Mouse (Mus musculus) kidney, adult 8-10 months (tissue): ENCODE results near the gene Exoc6b.
A peak's percentile ranks its signal among the peaks of the same experiment; 100 is the strongest.

ENCODE experiments used
- DNase-seq, 2 experiments: peaks; one replicate each; pipeline ENCODE4 v3.0.0; 2022

Gene Exoc6b

DNA sequence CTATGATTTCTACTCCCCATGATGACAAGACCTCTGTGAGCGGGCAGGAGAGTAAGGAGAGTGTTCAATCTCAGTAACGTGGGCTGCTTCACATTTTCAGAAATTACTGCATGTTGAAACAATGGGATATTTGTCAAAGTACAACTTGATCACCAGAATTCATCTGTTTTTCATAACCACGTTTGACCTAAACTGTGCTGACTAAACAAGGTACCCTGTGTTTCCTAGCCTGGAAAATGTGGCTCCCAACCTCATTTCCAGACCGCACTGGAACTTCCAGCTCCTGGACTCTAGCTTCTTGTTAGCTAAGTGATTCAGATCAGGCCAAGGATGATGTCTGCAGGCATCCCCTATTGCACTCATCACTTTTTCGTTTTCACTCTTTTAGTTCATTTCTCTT, 193.4 kb downstream of the Exoc6b start:
- no peak for DNase-seq

DNA sequence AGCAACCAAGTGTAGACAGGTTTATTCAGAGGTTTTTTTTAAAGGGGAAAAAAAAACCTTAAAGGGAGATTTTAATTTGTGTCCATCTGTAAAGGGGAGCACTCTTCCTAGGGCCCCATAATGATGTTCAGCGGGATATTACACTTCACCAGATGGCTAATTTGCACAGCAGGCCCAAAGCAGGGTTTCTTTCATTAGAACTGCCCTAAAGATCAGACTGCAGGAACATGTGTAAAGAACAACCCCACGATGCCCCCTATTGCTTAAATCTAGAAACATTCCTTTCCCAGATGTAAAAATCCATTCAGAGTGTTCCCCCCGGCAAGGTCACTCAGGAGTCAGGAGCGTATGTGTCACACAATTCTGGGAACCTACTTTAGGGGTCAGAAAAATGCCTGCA, 202.2 kb downstream of the Exoc6b start:
- peak in 1 of 2 experiments; percentile 11 for DNase-seq

DNA sequence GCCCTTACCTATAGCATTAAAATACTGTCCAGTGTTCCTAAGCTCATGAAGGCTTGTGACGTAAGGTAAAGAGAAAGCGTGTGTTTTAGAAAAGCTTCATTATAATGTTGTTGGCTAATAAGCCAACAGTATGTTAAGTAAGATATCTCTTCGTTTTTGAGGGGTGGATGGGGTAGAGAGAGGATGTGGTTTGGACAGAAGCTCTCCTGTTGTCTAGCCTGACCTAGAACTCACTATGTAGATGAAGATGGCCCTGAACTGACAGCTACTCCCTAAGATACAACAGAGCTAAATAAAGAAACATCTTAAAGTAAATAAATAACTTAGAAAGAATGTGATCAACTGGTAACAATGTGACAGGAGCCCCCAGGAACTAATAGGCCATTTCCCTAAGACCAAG, 204.7 kb downstream of the Exoc6b start:
- no peak for DNase-seq

DNA sequence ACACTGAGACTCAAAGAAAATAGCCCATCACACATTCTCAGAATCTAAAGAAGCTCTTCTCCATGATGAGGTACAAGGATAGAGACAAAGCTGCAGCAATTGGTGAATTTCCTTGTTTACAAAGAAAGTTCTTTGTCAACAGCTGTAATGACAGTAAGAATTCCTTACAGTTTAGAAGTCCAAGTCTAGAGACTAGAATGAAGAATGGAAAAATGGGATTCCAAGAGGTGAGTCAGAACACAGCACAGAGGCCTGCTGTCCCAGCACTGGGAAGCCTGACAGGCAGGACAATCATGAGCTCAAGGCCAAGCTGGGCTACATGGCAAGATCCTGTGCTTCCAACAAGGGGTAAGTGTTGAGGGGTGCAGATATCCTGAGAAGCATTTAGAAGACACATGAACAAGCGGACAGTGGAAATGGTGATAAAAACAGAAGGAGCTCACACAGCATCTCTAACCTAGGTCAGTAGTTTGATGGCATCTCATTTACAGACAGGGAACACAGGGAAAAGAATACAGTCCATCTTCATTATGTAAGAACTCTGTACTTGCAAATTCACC, 205.4 kb downstream of the Exoc6b start:
- no peak for DNase-seq

DNA sequence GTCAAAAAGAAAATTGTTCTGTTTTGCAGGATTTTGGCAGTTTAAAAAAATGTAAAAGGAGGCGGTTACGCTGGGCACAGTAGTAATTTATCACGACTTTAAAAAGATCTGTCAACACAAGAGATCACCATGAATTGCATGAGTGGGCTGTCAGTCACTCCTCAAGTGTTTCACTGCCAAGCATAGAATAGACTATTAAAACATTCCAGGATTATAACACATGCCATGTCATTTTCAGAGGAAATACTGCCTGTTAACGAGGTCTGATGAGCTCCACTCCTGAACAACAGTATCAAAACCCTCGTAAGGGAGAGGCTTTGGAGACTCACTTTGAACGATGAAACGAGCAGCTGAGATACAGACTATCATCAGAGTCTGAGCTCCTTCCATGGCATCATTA, 223.6 kb downstream of the Exoc6b start:
- no peak for DNase-seq

DNA sequence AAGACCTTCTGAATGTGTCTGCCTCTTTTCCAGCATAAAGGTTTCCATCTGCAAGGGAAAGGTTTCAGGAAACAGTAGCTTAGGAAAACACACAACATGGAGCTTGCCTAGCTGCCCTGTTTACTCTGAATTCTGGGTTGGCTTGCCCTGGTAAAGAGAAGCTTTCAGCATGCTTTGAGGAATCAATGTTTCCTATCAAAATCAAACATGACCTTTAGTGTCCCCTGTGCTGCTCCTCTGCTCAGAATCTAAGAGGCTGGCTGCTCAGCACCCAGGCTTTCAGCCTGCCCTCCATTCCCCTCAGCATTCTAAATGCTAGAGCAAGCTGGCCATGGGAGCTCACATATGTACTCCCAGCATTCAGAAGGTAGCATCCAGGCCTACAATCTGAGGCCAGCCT, 228.2 kb downstream of the Exoc6b start:
- DNase-seq = no peak

DNA sequence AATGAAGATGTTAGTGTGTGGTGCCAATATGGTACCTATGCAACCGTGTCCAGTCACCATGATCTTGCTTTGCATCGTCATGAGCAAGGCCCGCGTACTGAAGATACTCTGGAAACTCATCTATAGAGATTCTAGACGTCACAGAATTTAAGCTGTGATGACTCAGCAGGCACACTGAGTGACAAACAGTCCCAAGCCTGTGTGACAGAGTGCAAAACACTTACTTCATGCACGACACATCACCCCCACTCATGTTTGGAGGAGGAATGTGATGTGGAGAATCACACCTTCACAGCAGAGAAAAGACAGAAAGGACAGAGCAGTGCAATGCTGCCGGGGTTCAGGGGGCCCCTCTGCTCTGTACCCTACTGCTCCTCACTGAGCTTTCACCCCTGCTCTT, 261.8 kb downstream of the Exoc6b start:
- no peak for DNase-seq

DNA sequence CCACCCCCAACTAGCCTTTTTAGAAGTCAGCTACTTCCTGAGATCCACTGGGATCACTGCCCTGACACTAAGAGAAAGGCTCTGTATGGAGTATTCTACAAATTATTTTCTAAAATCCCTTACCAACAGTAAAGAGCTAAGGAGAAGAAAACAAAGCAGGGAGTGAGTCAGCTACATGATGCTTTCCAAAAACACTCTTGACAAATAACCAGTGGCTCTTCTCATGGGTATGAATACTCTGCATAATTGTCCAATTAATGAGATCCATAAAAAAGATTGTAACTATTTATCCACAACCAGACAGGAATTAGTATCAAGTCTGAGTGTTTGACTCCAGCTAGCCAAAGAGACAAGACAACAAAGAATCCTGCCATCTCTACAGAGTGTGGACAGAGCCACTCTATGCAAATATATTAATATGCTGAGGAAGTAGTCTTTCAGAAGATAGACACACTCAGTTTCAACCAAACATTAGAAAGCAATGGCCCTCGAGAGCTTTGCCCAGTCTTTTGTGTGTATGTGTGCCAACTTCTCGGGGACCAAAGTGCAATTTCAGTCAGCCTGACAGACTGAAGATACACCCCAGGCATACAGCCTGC, 263.1 kb downstream of the Exoc6b start:
- no peak for DNase-seq

DNA sequence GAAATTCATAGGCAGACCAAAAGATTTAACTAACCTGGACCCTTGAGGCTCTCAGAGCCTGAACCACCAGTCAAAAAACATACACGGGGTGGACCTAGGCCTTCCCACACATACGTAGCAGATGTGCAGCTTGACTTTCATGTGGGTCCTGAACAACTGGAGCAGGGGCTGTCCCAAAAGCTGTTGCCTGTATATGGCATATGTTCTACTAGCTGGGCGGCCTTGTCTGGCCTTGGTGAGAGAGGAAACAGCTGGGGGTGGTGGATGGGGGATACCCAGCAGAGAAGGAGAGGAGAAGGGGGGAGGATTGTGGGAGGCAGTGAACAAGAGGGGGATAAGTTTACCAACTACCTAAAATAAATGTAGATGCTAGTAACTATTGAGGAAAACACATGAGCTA, 270.6 kb downstream of the Exoc6b start:
- DNase-seq = no peak

DNA sequence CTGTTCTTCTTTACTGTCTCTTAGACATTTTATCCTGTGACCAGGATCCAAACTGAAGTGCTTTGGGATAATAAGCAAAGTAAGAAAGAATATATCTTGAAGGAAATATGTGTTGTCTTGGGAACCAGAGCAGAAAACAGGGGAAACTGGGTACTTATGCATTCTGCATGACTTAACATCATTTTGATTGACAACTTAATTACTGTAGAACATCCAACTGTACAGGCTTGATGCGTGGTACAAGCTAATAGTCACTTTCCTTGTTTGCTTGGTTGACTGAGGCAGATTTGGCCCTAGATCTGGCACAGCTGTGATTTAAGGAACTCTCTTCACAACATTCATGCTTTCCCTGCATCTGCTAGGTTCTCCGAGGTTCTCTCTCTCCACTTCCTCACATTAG, 285.3 kb downstream of the Exoc6b start:
- no peak for DNase-seq

DNA sequence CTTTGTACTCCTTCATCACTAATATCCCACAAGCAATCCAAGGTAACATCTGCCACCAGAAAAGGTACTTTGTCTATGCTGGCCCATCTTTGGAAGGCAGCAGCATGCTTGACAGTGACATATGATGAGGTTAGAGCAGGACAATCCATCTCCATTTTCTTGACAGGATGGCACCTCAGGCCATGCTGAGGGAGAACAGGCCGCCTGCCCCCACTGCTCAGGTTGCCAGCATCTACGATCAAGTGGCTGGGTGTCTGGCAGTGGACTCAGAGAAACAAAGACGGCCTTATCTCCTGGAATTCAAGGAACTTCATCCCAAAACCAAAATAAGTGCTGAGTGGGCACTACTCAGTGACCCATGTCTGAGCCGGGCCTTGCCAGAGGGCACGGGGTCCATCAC, 289.3 kb downstream of the Exoc6b start:
- DNase-seq = no peak

DNA sequence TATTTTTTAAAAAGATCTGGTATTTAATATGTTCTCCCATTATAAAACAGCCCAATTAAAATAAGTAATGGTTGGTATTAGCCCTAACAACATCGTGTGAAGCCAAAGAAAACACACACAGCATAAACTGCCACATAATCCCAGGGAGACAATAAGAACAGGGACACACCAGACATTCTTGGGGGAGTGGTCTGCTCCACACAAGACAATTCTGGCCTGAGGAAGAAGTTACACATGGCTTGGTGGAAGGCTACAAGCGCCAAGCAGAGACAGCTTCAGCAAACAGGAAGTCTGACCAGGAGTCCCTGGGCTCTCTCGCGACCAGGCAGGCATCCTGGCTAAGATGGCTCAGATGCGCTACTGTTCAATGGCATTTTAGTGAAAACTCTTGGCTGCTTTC, 290.3 kb downstream of the Exoc6b start:
- peak in 1 of 2 experiments; percentile 2 for DNase-seq

DNA sequence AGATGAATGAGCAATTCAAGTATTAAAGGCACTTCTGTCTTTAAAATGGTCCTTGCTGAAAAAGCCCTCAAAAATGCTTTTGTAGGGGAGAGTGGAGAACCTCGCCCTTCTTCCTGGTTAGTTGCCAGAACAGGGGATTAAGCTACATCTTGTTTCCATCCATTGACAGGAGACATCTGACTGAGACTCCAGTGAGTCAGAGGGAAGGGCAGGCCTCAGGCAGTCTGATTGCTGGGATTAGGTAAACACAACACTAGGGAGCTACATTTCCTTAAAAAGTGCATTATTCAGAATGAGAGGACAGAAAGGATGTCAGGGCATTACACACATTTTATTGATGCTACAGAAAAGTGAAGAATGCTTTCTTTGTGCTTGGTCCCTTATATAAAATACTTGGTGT, 293.4 kb downstream of the Exoc6b start:
- DNase-seq = no peak

DNA sequence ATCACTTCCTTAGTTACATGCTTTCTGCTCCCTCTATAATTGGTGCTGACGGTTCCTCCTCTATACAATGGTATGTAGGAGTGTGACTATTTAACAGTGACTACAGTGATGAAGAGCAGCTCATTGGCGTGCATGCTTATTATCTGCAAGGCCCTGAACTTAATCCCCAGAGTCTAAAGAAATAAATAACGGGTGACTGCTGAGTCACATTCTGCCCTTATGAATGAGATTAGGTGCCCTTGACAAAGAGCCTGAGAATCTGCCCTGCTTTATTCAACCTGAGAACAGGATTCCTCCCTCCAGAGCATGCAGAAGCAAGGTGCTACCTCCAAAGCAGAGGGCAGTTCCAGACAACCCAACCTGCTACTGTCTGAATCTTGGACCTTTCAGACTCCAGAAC, 314.0 kb downstream of the Exoc6b start:
- no peak for DNase-seq

DNA sequence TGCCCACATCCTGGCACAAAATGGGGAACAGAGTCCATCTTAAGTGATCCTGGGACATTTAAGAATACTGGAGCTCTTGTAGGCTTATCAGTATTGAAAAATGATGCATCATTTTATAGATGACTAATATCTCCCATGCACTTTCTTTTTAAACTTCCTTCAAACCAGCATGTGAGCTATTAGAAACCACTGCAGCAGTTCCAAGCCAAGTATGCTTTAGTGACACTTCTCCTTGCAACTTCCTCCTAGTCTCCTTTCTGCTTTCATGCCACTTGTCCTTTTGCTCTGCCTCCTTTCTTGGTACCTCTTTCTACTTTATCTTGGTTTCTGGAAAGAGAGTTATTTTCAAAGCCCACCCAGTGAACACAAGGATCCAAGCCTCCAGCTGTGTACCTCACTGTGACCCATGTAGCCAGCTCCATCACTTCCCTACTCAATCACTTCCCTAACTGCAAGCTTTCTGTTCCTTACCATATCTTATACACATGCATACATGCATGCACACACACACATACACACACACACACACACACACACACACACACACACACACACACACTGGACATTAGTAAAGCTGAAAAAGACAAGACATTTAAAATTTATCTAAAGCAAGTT, 316.4 kb downstream of the Exoc6b start:
- no peak for DNase-seq

DNA sequence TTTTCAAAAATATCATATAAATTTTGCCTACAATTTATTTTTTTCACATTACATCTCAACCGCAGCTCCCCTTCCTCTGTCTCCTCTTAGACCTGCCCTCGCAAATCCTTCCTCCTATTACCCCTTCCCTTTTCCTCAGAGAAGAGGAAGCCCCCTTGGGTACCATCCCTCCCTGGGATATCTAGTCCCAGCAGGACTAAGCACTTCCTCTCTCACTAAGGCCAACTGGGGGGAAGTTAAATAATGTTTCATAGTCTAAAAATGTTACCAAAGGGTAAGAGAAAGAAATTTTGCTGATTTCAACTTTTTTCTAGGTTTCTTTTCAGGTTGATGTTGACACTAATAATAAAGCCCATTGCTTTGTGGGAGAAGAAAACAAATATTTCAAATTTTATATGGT, 317.9 kb downstream of the Exoc6b start:
- no peak for DNase-seq

DNA sequence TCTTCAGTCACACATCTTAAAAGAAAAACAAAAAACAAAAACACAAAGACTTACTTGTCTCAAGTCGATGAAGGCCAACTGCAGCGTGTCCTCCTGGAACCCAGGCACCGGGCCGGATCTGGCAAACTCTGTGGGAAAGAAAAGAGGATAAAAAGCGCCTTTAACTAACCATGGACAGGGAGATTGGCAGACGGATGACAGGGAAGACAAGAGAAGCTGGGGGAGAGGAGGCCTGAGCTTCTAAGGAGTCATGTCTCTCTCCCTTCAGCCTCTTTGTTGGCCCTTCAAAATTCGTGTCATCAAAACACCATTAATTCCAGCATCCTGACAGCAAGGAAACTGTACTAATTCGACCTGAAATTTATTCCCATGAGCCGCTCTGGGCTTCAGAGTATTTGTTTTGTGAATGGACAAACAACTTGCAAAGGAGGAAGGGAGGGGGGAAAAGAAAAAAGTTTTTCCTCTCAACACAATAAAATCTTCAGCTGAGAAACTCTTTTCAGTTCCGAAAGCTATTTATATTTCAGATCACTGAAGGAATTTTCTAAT, 322.4 kb downstream of the Exoc6b start:
- DNase-seq = no peak

DNA sequence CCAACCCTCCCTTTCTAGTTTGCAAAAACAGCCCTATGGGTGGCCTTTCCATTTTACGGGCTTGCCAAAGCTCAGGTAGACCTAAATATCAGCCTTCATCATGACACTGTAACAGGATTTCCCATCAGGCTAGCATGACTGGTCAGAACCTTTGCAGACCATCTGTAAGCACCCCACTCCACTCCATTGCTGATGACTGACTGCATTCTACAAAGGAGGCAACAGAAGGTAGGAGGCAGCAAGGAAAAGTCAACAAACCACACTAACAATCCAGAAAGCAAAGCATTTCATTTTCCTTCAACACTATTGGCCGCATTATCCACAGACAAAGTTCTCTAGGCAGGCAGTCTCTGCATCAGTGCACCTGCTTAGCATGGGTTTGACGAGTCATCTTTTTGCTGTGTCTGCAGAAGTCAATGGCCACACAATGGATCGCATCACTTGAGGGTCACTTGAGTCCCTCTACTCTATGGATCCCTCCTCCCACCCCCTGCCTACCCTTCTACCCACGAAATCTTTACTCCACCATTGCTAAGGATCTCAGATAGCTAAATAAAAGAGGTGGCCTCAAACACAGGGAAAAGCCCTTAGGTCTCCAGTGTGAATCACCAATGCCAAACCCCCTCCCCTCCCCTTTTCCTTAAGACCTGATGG, 323.0 kb downstream of the Exoc6b start:
- no peak for DNase-seq

DNA sequence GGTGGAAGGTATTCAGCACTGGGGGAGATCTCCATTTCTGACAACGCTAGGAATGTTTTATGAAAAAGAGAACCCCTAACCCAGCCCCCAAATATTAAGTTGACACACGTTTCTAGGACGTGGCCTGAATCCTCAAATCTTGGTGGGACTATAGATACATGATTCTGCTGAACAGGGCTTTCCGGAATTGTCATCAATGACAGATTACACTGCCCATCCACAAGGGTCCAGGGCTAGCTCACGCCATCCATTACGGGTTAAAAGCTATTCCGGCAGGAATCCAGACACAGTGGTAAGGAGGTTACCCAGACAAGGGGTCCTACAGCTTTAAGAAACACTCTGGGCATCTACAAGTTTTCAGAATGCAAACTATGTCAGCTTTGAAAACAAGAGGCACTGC, 323.7 kb downstream of the Exoc6b start:
- DNase-seq = no peak

DNA sequence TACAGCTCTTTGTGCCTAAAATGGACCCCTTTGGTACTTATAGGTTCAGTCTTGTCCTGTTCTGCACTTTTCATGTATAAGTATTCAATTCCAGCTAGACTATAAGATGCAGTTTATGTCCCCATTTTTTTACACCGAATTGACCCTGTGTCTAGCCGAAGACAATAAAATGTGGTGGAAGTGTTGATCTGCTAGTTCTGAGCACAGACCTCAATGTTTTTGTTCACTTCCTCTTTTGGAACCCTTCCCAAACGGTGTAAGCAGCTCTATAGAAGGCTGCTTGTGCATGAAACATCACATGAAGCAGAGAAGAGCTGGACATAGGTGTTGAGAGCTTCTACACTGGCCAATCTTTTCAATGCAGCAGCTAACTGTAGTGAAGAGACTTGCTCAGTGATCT, 327.1 kb downstream of the Exoc6b start:
- DNase-seq = no peak

DNA sequence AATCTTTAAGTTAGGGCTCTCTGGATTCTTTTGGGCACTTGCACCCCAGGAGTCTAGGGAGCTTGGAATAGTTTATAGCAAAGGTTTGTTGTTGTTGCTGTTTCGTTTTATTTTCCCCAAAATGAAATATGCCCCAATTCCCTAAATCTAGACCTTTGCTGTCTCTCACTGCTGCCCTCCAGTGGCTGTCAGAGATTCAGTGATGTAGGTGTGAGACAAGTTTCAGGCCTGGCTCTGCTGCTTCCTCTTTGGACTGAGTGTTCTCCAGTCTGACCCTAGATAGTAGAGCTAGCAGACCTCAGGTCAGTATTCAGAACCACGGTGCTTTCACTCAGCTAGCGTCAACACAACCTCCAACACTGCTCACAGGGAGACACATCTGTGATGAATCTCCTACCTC, 332.4 kb downstream of the Exoc6b start:
- DNase-seq = peak; percentile 11 to 53

DNA sequence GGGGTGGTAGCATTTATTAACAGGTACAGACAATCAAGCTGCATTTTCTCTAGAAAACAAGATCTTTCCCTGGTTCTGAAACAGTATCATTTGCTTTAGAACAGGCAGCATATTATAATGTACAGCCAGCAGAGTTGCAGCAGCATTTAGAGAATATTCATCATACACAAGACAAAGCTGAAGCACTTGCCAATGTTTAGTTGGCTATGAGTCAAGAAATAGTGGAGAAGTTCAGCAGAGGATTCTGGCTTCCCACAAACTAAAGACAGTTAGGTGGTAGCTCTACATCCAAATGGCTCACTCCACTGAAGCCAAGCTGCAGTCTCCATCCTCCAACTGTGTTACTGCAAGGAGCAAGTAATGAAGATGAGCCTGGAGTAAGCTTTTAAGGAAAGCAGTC, 342.4 kb downstream of the Exoc6b start:
- DNase-seq = no peak

DNA sequence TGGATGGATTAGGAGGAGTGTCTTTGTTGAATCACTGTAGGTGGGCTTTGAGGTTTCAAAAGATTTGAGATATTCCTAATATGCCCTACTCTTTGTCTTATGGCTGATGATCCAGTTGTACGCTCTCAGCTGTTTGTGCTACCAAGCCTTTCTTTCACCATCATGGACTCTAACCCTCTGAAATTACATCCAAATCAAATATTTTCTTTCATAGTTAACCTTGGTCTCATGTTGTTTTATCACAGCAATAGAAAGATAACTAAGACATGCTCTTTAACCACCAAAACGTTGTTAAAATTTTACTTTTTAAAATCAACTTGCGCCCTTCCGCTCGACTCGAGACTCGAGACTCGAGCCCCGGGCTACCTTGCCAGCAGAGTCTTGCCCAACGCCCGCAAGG, 356.1 kb downstream of the Exoc6b start:
- DNase-seq = no peak

DNA sequence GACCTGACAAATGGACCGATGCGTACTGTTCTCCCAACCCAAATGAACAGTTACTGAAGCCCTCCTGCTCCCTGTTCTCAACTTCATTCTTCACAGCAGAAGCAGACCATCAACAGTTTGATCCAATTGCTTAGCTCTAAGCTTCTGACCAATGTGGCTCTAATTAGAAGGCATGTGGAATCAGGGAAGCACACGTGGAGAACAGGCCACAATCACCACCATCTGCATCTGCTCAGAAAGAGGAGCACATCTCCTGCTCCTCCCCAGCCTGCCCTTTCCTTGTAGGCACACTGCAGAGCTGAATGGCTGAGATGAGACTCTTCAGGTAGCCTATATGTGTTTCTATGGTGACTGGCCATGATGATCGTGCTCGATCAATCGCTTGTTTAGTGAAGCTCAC, 358.5 kb downstream of the Exoc6b start:
- no peak for DNase-seq
